Mouse (Mus musculus): ENCODE results near the gene Fam129b. TPM values are rescaled to one million over a fixed set of nuclear protein-coding genes. Genes with fewer than 3 reads are reported as not detected.

Fam129b gene
- total and polyA plus RNA-seq, 3 experiments = 0.26 to 0.55 (median 0.50) TPM

DNA sequence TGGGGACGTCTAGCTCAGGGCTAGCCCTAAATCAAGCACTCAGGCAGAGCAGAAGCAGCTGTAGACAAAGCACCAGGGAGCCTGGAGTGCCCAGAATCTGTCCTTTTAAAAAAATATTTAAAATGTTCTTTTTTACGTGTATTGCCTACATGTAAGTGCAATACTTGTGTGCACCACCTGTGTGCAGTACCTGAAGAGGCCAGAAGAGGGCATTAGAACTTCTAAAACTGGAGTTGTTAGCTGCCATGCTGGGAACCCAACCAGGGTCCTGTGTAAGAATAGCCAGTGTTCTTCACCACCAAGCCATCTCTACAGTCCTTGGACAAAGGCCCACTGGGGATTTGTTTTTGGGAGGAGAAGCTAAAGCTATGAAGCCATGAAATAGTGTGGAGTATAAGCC is 78.7 kb downstream of the Fam129b start:
- dilution Hi-C loops (cut with MboI; ENCODE audit: extremely low pct_ligation_motif_present, extremely low pct_unique_long_range_greater_than_20kb, low sequenced_read_pairs) (no loop called here), in situ Hi-C loops (cut with MboI; ENCODE audit: low pct_ligation_motif_present, low pct_unique_long_range_greater_than_20kb, low sequenced_read_pairs) (no loop called here)
- Histone ChIP-seq H3K4me3 (replicated peaks in 1 of 3; ENCODE audit: low read depth in 2 of 3, low read length in 2 of 3, poor library complexity in 1 of 3) (no peak overlapping the region), H3K4me1 (ENCODE audit: control insufficient read depth in 1 of 2, insufficient read depth in 2 of 2) (no peaks in the 10 kb centered on the region), H3K9me3 (replicated peaks; ENCODE audit: low read length) (peaks cover 6% of the 10 kb centered on the region), H3K4me2 (ENCODE audit: insufficient read depth, low read depth, poor library complexity, severe bottlenecking) (no peak overlapping the region), H3K27ac (ENCODE audit: insufficient read depth, low read depth) (no peak overlapping the region), H3K27me3 (replicated peaks) (no peaks in the 10 kb centered on the region), H3K79me2 (replicated peaks; ENCODE audit: control insufficient read depth, extremely low read depth, insufficient read depth, poor library complexity, severe bottlenecking) (no peaks in the 10 kb centered on the region), H3K9ac (ENCODE audit: insufficient read depth, low read depth) (no peak overlapping the region), H3K36me3 (replicated peaks in 1 of 2; ENCODE audit: control insufficient read depth in 1 of 2, insufficient read depth in 1 of 2, low read length in 1 of 2) (peaks cover 32 to 84% of the 10 kb centered on the region in 2 experiments)
- TF ChIP-seq NELFE (IDR thresholded peaks at IDR 0.05; ENCODE audit: low read depth, low read length) (no peak), ZMIZ1 (IDR thresholded peaks at IDR 0.05; ENCODE audit: low read depth, low read length) (no peak), PAX5 (IDR thresholded peaks at IDR 0.05; ENCODE audit: low read length) (no peak), CTCF (conservative IDR thresholded peaks at IDR 0.05 in 1 of 2, IDR thresholded peaks at IDR 0.05 in 1 of 2; ENCODE audit: low read depth in 2 of 2, low read length in 2 of 2) (peak in 1 of 2 experiments; percentile 14; a peak in 1 of 4 replicates), ZC3H11A (IDR thresholded peaks at IDR 0.05; ENCODE audit: low read depth, low read length) (no peak)
- no peak for DNase-seq (ENCODE audit: extremely low read depth)

DNA sequence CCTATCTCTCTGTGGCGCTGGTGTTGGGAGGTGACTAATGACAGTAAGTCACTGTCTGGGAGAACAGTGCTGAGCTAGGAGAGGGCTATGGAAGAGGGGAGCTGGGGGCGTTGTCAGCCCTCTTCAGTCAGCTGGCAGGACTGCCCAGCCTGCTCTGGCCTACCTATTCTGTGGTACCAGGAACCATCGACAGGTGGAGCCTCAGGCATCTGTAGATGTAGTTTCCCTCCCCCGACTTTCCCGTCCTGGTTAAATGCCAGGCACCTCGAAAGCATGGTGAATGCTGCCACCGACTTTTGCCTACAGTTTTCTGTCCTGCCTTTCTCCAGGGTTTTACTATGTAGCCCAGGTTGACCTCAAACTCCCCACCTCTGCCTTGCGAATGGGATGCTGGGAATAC is 81.4 kb downstream of the Fam129b start:
- Histone ChIP-seq H3K4me2 (ENCODE audit: insufficient read depth, low read depth, poor library complexity, severe bottlenecking) (no peak overlapping the region), H3K9me3 (replicated peaks; ENCODE audit: low read length) (peaks cover 6% of the 10 kb centered on the region), H3K4me1 (ENCODE audit: control insufficient read depth in 1 of 2, insufficient read depth in 2 of 2) (peaks cover 5 to 12% of the 10 kb centered on the region in 2 experiments), H3K36me3 (replicated peaks in 1 of 2; ENCODE audit: control insufficient read depth in 1 of 2, insufficient read depth in 1 of 2, low read length in 1 of 2) (peaks cover 17 to 64% of the 10 kb centered on the region in 2 experiments), H3K27me3 (replicated peaks) (no peaks in the 10 kb centered on the region), H3K79me2 (replicated peaks; ENCODE audit: control insufficient read depth, extremely low read depth, insufficient read depth, poor library complexity, severe bottlenecking) (peaks cover 8% of the 10 kb centered on the region), H3K4me3 (replicated peaks in 1 of 3; ENCODE audit: low read depth in 2 of 3, low read length in 2 of 3, poor library complexity in 1 of 3) (no peak overlapping the region), H3K9ac (ENCODE audit: insufficient read depth, low read depth) (no peak overlapping the region), H3K27ac (ENCODE audit: insufficient read depth, low read depth) (no peak overlapping the region)
- peak; percentile 42 for DNase-seq (ENCODE audit: extremely low read depth)
- TF ChIP-seq CTCF (conservative IDR thresholded peaks at IDR 0.05 in 1 of 2, IDR thresholded peaks at IDR 0.05 in 1 of 2; ENCODE audit: low read depth in 2 of 2, low read length in 2 of 2) = peak in 1 of 2 experiments; percentile 40; a peak in 2 of 4 replicates
- TF ChIP-seq RAD21 (IDR thresholded peaks at IDR 0.05; ENCODE audit: low read depth, low read length) = no peak; the same call in 1 of the 2 replicates
- TF ChIP-seq ZMIZ1 (IDR thresholded peaks at IDR 0.05; ENCODE audit: low read depth, low read length) = no peak
- in situ Hi-C loops (cut with MboI; ENCODE audit: low pct_ligation_motif_present, low pct_unique_long_range_greater_than_20kb, low sequenced_read_pairs) (no loop called here), dilution Hi-C loops (cut with MboI; ENCODE audit: extremely low pct_ligation_motif_present, extremely low pct_unique_long_range_greater_than_20kb, low sequenced_read_pairs) (no loop called here)

DNA sequence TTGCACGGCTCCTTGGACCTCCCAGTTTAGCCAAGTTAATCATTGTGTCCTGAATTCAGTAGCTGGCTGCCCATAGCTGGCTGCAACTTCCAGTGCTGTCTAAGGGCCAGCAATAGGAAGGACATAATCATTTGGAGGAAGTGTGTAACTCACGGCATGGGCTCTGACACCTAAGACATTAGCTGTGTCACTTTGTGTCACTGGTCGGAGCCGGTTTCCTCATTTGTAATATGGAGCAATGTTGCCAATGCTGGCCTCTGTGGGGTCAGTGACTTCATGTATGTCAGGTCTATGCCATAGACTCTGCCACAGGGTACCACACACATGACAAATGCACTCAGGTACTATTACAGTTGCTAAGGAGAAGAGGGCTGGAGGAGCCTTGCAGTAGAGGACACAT is 84.4 kb downstream of the Fam129b start:
- Histone ChIP-seq H3K27ac (ENCODE audit: insufficient read depth, low read depth) (no peak overlapping the region), H3K4me3 (replicated peaks in 1 of 3; ENCODE audit: low read depth in 2 of 3, low read length in 2 of 3, poor library complexity in 1 of 3) (no peak overlapping the region), H3K27me3 (replicated peaks) (no peaks in the 10 kb centered on the region), H3K36me3 (replicated peaks in 1 of 2; ENCODE audit: control insufficient read depth in 1 of 2, insufficient read depth in 1 of 2, low read length in 1 of 2) (peaks cover 27 to 66% of the 10 kb centered on the region in 2 experiments), H3K4me2 (ENCODE audit: insufficient read depth, low read depth, poor library complexity, severe bottlenecking) (peak overlapping the region; percentile 93), H3K9ac (ENCODE audit: insufficient read depth, low read depth) (no peak overlapping the region; the same call in 1 of the 2 replicates), H3K79me2 (replicated peaks; ENCODE audit: control insufficient read depth, extremely low read depth, insufficient read depth, poor library complexity, severe bottlenecking) (peaks cover 34% of the 10 kb centered on the region), H3K4me1 (ENCODE audit: control insufficient read depth in 1 of 2, insufficient read depth in 2 of 2) (peaks cover 8 to 26% of the 10 kb centered on the region in 2 experiments), H3K9me3 (replicated peaks; ENCODE audit: low read length) (no peaks in the 10 kb centered on the region)
- in situ Hi-C loops (cut with MboI; ENCODE audit: low pct_ligation_motif_present, low pct_unique_long_range_greater_than_20kb, low sequenced_read_pairs) = no loop called here
- TF ChIP-seq MXI1 (IDR thresholded peaks at IDR 0.05; ENCODE audit: low read depth, low read length) (no peak), SMC3 (IDR thresholded peaks at IDR 0.05; ENCODE audit: low read depth, low read length) (no peak), RAD21 (IDR thresholded peaks at IDR 0.05; ENCODE audit: low read depth, low read length) (no peak), CTCF (conservative IDR thresholded peaks at IDR 0.05 in 1 of 2, IDR thresholded peaks at IDR 0.05 in 1 of 2; ENCODE audit: low read depth in 2 of 2, low read length in 2 of 2) (no peak), PAX5 (IDR thresholded peaks at IDR 0.05; ENCODE audit: low read length) (no peak), TCF12 (IDR thresholded peaks at IDR 0.05; ENCODE audit: low read depth, low read length) (no peak), JUND (conservative IDR thresholded peaks at IDR 0.05; ENCODE audit: low read depth, low read length) (no peak), MEF2A (IDR thresholded peaks at IDR 0.05; ENCODE audit: borderline replicate concordance, low read depth, low read length) (no peak), TBP (conservative IDR thresholded peaks at IDR 0.05; ENCODE audit: low read depth, low read length) (no peak), MAFK (IDR thresholded peaks at IDR 0.05; ENCODE audit: insufficient replicate concordance, low read length) (no peak), ZC3H11A (IDR thresholded peaks at IDR 0.05; ENCODE audit: low read depth, low read length) (no peak), RCOR1 (conservative IDR thresholded peaks at IDR 0.05; ENCODE audit: low read depth, low read length) (no peak)
- DNase-seq (ENCODE audit: extremely low read depth) = no peak
- dilution Hi-C loops (cut with MboI; ENCODE audit: extremely low pct_ligation_motif_present, extremely low pct_unique_long_range_greater_than_20kb, low sequenced_read_pairs) = no loop called here
